Mouse (Mus musculus) myocyte (in vitro differentiated cells): ENCODE data around the gene Gabbr2. TPM values are rescaled to one million over a fixed set of nuclear protein-coding genes. Genes with fewer than 3 reads are reported as not detected.

Source experiments
- H3K27me3 ChIP-seq: one replicate; pipeline ENCODE4 v1.6.1; 2011; ENCODE audit not compliant: control insufficient read depth, insufficient read depth, insufficient read length
- H3K36me3 ChIP-seq: one replicate; pipeline ENCODE4 v1.6.1; 2011; ENCODE audit not compliant: control insufficient read depth, insufficient read depth
- H3K4me2 ChIP-seq: one replicate; pipeline ENCODE4 v1.6.1; 2011; ENCODE audit warnings: low read depth, control low read depth
- H3K4me3 ChIP-seq: one replicate; pipeline ENCODE4 v1.5.1; 2011; ENCODE audit warnings: mild to moderate bottlenecking, control low read depth, moderate library complexity
- H3K79me2 ChIP-seq: one replicate; pipeline ENCODE4 v1.6.1; 2011; ENCODE audit not compliant: control insufficient read depth, insufficient read depth
- H3ac ChIP-seq: one replicate; pipeline ENCODE4 v1.6.1; 2011; ENCODE audit not compliant: control insufficient read depth, insufficient read length
- CEBPB ChIP-seq: IDR thresholded peaks from 2 replicates; pipeline ENCODE4 v1.6.1; 2011; ENCODE audit warnings: mild to moderate bottlenecking, moderate library complexity; ENCODE audit not compliant: poor library complexity, insufficient read depth, severe bottlenecking
- E2F4 ChIP-seq: IDR thresholded peaks from one replicate; pipeline ENCODE4 v1.6.1; 2011; ENCODE audit warnings: mild to moderate bottlenecking, control low read depth, moderate library complexity; ENCODE audit not compliant: insufficient read depth
- MAX ChIP-seq: IDR thresholded peaks from one replicate; pipeline ENCODE4 v1.6.1; 2011; ENCODE audit warnings: low read depth, mild to moderate bottlenecking, control low read depth
- MYOD1 ChIP-seq, 3 experiments: IDR thresholded peaks; one replicate each; pipeline ENCODE4 v1.6.1; 2011; ENCODE audit warnings: control low read depth in 2 of 3, low read depth in 2 of 3, mild to moderate bottlenecking in 2 of 3, moderate library complexity in 1 of 3; ENCODE audit not compliant: insufficient read length in 2 of 3, control insufficient read depth in 1 of 3
- MYOG ChIP-seq, 3 experiments: IDR thresholded peaks; one replicate each; pipeline ENCODE4 v1.6.1; 2011; ENCODE audit warnings: control low read depth in 2 of 3, low read depth in 2 of 3, mild to moderate bottlenecking in 2 of 3; ENCODE audit not compliant: insufficient read length in 2 of 3, control insufficient read depth in 1 of 3, insufficient read depth in 1 of 3
- POLR2A ChIP-seq: IDR thresholded peaks from one replicate; pipeline ENCODE4 v1.6.1; 2011; ENCODE audit warnings: low read depth, mild to moderate bottlenecking, control low read depth, moderate library complexity; ENCODE audit not compliant: insufficient read length
- POLR2AphosphoS2 ChIP-seq: IDR thresholded peaks from one replicate; pipeline ENCODE4 v1.6.1; 2011; ENCODE audit warnings: low read depth, control low read depth; ENCODE audit not compliant: insufficient read length
- REST ChIP-seq: IDR thresholded peaks from one replicate; pipeline ENCODE4 v1.6.1; 2011; ENCODE audit warnings: mild to moderate bottlenecking, control low read depth, moderate library complexity; ENCODE audit not compliant: insufficient read depth, insufficient read length
- SRF ChIP-seq: IDR thresholded peaks from one replicate; pipeline ENCODE4 v1.6.1; 2011; ENCODE audit warnings: low read depth; ENCODE audit not compliant: control insufficient read depth, insufficient read length
- TCF12 ChIP-seq: IDR thresholded peaks from one replicate; pipeline ENCODE4 v1.6.1; 2011; ENCODE audit warnings: mild to moderate bottlenecking, control low read depth; ENCODE audit not compliant: poor library complexity, insufficient read depth, severe bottlenecking
- TCF3 ChIP-seq: IDR thresholded peaks from one replicate; pipeline ENCODE4 v1.6.1; 2011; ENCODE audit warnings: low read depth, control low read depth; ENCODE audit not compliant: insufficient read length
- USF1 ChIP-seq: IDR thresholded peaks from one replicate; pipeline ENCODE4 v1.6.1; 2011; ENCODE audit warnings: low read depth, mild to moderate bottlenecking, control low read depth, moderate library complexity
- polyA plus RNA-seq: library from polyadenylated mRNA; unstranded; fragments of >200 nt; fragmentation: generic; extraction: Trizol; gene quantifications from one replicate; pipeline ENCODE4 v1.2.1, GENCODE M21; 2012; ENCODE audit warnings: missing spikeins

Gabbr2 gene
- polyA plus RNA-seq, 1 experiment: not detected

GRCm38 (mm10) chr4:46710523-46710922 is 281.1 kb downstream of the Gabbr2 start:
- Histone ChIP-seq H3K36me3 (no peaks in the 10 kb centered on the region), H3K79me2 (no peaks in the 10 kb centered on the region), H3ac (no peak overlapping the region), H3K4me2 (no peak overlapping the region), H3K4me3 (no peak overlapping the region), H3K27me3 (no peaks in the 10 kb centered on the region)
- TF ChIP-seq POLR2AphosphoS2 (no peak), MAX (no peak)

GRCm38 (mm10) chr4:46710018-46710417 is 281.7 kb downstream of the Gabbr2 start:
- no peaks in the 10 kb centered on the region for H3K79me2 ChIP-seq
- no peak overlapping the region for H3ac ChIP-seq
- no peak for TF ChIP-seq MAX
- H3K4me2 ChIP-seq: no peak overlapping the region
- no peak overlapping the region for H3K4me3 ChIP-seq
- H3K27me3 ChIP-seq: no peaks in the 10 kb centered on the region
- no peaks in the 10 kb centered on the region for H3K36me3 ChIP-seq

GRCm38 (mm10) chr4:46709492-46709891 is 282.2 kb downstream of the Gabbr2 start:
- Histone ChIP-seq H3K27me3 (no peaks in the 10 kb centered on the region), H3K79me2 (no peaks in the 10 kb centered on the region), H3ac (no peak overlapping the region), H3K4me2 (no peak overlapping the region), H3K4me3 (no peak overlapping the region), H3K36me3 (no peaks in the 10 kb centered on the region)
- TF ChIP-seq E2F4: no peak
- no peak for TF ChIP-seq MAX
- no peak for TF ChIP-seq POLR2AphosphoS2
- TF ChIP-seq USF1: no peak
- TF ChIP-seq MYOG (IDR thresholded peaks at IDR 0.05; ENCODE audit: control insufficient read depth in 1 of 3, insufficient read depth in 1 of 3, insufficient read length in 2 of 3, low read depth in 2 of 3): no peak
- no peak for TF ChIP-seq TCF12
- TF ChIP-seq TCF3: no peak
- no peak for TF ChIP-seq CEBPB
- TF ChIP-seq REST: no peak
- TF ChIP-seq POLR2A: no peak
- TF ChIP-seq SRF: no peak
- no peak for TF ChIP-seq MYOD1 (IDR thresholded peaks at IDR 0.05; ENCODE audit: control insufficient read depth in 1 of 3, insufficient read length in 2 of 3, low read depth in 2 of 3)

- H3K27me3 ChIP-seq: no peaks in the 10 kb centered on the region
- H3ac ChIP-seq: no peak overlapping the region
- no peak overlapping the region for H3K4me3 ChIP-seq
- no peak for TF ChIP-seq CEBPB
- no peak for TF ChIP-seq MYOG (IDR thresholded peaks at IDR 0.05; ENCODE audit: control insufficient read depth in 1 of 3, insufficient read depth in 1 of 3, insufficient read length in 2 of 3, low read depth in 2 of 3)
- no peak for TF ChIP-seq MAX
- no peak for TF ChIP-seq E2F4
- TF ChIP-seq REST: no peak
- TF ChIP-seq POLR2AphosphoS2: no peak
- TF ChIP-seq SRF: no peak
- H3K36me3 ChIP-seq: no peaks in the 10 kb centered on the region
- H3K79me2 ChIP-seq: no peaks in the 10 kb centered on the region
- no peak overlapping the region for H3K4me2 ChIP-seq
Measured at GRCm38 (mm10) chr4:46705739-46706138, 285.9 kb downstream of the Gabbr2 start.

- H3K4me3 ChIP-seq: no peak overlapping the region
- H3K27me3 ChIP-seq: no peaks in the 10 kb centered on the region
- no peak overlapping the region for H3ac ChIP-seq
- H3K79me2 ChIP-seq: no peaks in the 10 kb centered on the region
- H3K4me2 ChIP-seq: no peak overlapping the region
- H3K36me3 ChIP-seq: no peaks in the 10 kb centered on the region
- no peak for TF ChIP-seq MYOD1 (IDR thresholded peaks at IDR 0.05; ENCODE audit: control insufficient read depth in 1 of 3, insufficient read length in 2 of 3, low read depth in 2 of 3)
- TF ChIP-seq E2F4: no peak
- TF ChIP-seq USF1: no peak
- no peak for TF ChIP-seq REST
- TF ChIP-seq SRF: no peak
- TF ChIP-seq TCF12: no peak
- no peak for TF ChIP-seq CEBPB
- TF ChIP-seq TCF3: no peak
- no peak for TF ChIP-seq MYOG (IDR thresholded peaks at IDR 0.05; ENCODE audit: control insufficient read depth in 1 of 3, insufficient read depth in 1 of 3, insufficient read length in 2 of 3, low read depth in 2 of 3)
- no peak for TF ChIP-seq MAX
- TF ChIP-seq POLR2A: no peak
Measured at GRCm38 (mm10) chr4:46703146-46703545, 288.5 kb downstream of the Gabbr2 start.

GRCm38 (mm10) chr4:46700223-46700651 is 291.4 kb downstream of the Gabbr2 start:
- H3K27me3 ChIP-seq: no peaks in the 10 kb centered on the region
- no peak overlapping the region for H3ac ChIP-seq
- no peaks in the 10 kb centered on the region for H3K36me3 ChIP-seq
- no peak overlapping the region for H3K4me2 ChIP-seq
- TF ChIP-seq REST (no peak), CEBPB (no peak), TCF3 (no peak), USF1 (no peak), MAX (no peak), MYOD1 (IDR thresholded peaks at IDR 0.05; ENCODE audit: control insufficient read depth in 1 of 3, insufficient read length in 2 of 3, low read depth in 2 of 3) (no peak), POLR2A (no peak), E2F4 (no peak), MYOG (IDR thresholded peaks at IDR 0.05; ENCODE audit: control insufficient read depth in 1 of 3, insufficient read depth in 1 of 3, insufficient read length in 2 of 3, low read depth in 2 of 3) (no peak), POLR2AphosphoS2 (no peak), SRF (no peak), TCF12 (no peak)
- no peak overlapping the region for H3K4me3 ChIP-seq
- H3K79me2 ChIP-seq: no peaks in the 10 kb centered on the region
